Mouse (Mus musculus) subcutaneous adipose tissue, adult 2 months (tissue): ENCODE measurements around the gene Rtf1. TPM values are rescaled to one million over a fixed set of nuclear protein-coding genes. Genes with fewer than 3 reads are reported as not detected.

Source experiments
- polyA plus RNA-seq: library from polyadenylated mRNA; depleted of rRNA; stranded (reverse); fragments of >200 nt; gene quantifications from 2 replicates; pipeline ENCODE4 v1.2.3, GENCODE M21; 2012; ENCODE audit warnings: low replicate concordance; rRNA removed

The Rtf1 gene
- polyA plus RNA-seq: 8.4 and 11.6 TPM in 2 replicates

GRCm38 (mm10) chr2:119674525-119675214, at the start of gene Rtf1:
Rtf1 (plus strand) TSS chr2:119675068.

GRCm38 (mm10) chr2:119662220-119663182, 12.4 kb upstream of the Rtf1 start, which contains the start of gene Ndufaf1:
Ndufaf1 (minus strand) TSS chr2:119662827.

GRCm38 (mm10) chr2:119741581-119742411, 66.9 kb downstream of the Rtf1 start, which contains the start of gene Itpka:
Itpka (plus strand) TSS chr2:119742337.

GRCm38 (mm10) chr2:119760251-119760650, 85.4 kb downstream of the Rtf1 start, which contains the start of gene Ltk:
Ltk (minus strand) TSS chr2:119760431.

Other genes starting within 250 kb of the Rtf1 start
- gene Ino80, start 197.4 kb upstream of the Rtf1 start, polyA plus RNA-seq: 8.3 and 11.0 TPM in 2 replicates
- 1.0 and 2.6 TPM in 2 replicates for gene Exd1, start 127.4 kb upstream of the Rtf1 start, polyA plus RNA-seq
- 210 and 560 TPM in 2 replicates for gene Chp1, start 127.4 kb upstream of the Rtf1 start, polyA plus RNA-seq
- gene Nusap1, start 56.8 kb upstream of the Rtf1 start, polyA plus RNA-seq: 0.42 and 1.5 TPM in 2 replicates
- 2.9 and 5.1 TPM in 2 replicates for gene Oip5, start 56.6 kb upstream of the Rtf1 start, polyA plus RNA-seq
- 7.3 and 9.0 TPM in 2 replicates for gene Ndufaf1, start 12.2 kb upstream of the Rtf1 start, polyA plus RNA-seq
- 3.4 and 4.1 TPM in 2 replicates for gene Itpka, start 67.3 kb downstream of the Rtf1 start, polyA plus RNA-seq
- gene Ltk, start 85.4 kb downstream of the Rtf1 start, polyA plus RNA-seq: 0.11 and 1.7 TPM in 2 replicates
- 16.6 and 25.9 TPM in 2 replicates for gene Rpap1, start 112.5 kb downstream of the Rtf1 start, polyA plus RNA-seq
- gene Tyro3, start 122.7 kb downstream of the Rtf1 start, polyA plus RNA-seq: 1.9 and 12.4 TPM in 2 replicates
- 17.6 and 42.1 TPM in 2 replicates for gene Mga, start 222.2 kb downstream of the Rtf1 start, polyA plus RNA-seq